Mouse (Mus musculus): ENCODE data around the gene Atr.

The Atr gene

DNA sequence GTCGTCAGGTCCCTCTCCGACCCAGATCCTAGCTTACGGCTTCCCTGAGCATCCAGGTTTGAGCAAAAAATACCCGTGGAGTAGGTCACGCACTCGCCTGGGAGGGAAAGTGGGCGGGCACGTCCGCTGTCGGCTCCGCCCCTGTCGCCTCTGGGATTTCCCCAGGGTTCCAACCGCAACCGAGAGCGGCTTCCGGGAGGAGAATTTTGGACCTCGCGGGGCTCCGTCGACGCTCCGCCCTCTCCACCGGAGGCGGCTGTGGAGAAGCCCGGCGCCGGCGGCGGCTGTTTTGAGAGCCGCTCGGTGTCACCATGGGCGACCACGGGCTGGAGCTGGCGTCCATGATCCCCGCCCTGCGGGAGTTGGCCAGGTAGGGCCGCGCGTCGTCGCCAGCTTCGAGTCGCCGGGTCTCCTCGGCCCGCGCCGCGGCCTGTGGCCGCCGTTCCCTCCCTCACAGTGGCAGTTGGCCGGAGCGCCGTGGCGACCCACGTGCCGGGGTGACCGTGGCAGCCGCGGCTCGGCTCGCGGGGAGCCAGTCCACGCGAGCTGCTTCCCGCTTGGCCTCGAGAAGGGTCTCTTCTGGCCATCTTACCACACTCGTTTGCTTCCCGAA, at the start of gene Atr:
Atr (plus strand) TSS at position 184 of the 613 bp plus-strand sequence.
- peak; percentile 94 for DNase-seq

DNA sequence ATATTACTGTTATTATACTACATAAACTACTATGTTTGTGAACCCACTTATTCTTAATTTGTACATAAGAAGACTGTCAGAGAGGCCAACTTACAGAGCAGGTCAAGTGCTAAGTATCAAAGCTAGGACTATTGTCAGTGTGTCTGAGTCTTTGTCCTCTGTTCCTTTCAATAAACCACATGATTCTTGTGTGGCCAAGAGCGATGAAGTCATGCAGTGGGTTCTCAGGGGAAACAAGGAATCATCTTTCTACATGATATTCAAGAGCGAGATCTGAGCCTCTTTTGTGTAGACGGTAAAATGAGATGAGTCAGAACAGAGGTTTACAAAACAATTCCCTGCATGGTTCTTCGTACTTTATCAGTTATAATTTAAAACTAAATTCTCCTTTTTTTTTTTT, 47.8 kb upstream of the Atr start:
- DNase-seq = peak; percentile 6

DNA sequence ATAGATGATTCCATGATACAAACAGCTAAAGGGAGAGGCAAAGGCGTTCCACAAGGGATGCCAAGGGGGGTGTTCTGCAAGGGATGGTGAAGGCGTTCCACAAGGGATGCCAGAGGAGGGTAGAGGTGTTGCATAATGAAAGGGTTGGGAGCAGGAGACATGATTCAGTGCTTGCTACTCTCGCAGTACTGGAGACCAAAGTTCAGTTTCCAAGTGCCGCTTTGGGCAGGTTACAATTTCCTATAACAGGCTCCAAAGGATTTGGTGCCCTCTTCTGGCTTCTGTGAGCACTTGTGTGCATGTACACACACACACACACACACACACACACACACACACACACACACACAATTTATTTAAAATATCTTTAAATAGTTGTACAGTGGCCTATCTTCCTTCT, 45.6 kb upstream of the Atr start:
- DNase-seq = no peak

DNA sequence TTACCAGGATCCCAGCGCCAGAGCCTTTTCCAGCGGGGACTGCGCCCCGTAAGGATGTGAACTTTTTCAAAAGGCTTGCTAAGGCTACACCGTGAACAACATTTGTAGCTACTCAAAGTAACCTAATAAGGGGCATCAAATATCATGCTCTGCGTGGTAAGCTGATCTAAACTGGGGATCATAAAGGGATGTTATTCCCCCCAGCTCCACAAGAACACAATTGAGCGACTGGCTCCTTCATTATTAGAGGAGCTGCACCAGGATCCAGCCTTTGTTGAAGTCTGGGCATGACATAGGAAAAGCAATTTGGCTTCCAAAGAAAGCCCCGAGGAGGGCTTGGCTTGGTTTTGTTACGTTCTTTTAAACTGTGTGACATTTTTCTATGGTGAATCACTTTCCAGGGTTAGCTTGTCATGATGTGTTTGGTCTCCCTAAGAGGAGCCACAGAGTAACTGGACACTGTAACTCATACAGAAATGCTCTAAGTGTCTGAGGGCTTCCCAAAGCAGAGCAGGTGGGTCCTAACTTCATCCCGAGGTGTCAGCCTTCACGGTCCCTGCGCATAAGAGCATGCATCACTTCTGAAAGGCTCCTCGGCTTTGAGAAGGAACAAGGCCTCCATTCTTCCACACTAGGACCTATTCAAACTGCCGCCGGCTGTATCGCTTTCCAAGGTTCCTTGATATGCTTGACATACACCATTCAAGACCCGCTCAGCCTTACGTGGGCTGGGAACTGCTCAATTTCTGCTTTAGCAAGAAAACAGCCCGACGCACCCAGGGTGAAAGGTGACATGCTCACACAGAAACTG, 43.5 kb upstream of the Atr start:
- DNase-seq = no peak

GRCm38 (mm10) chr9:95815015-95815673, 42.3 kb upstream of the Atr start:
- no peak for DNase-seq

- DNase-seq = no peak
Observed at GRCm38 (mm10) chr9:95815706-95816105, 41.7 kb upstream of the Atr start.

DNA sequence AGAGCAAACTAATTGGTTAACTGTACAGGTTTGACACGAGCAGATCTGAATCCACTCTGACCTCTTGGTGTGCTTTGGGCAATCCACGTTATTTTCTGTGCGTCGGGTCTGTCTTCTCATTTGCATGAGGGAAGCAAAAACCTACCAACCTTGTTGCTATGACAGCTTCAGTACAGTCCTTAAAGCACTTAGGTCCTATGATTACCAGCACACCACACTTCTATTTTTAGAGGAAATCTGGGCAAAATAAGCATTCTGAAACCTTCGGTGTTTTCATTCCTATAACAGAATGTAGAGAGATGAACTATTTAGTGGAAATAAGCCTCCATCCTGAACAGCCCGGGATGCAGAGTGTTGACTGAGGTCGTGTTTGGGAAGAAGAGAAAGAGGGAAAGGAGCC, 34.9 kb upstream of the Atr start:
- no peak for DNase-seq

DNA sequence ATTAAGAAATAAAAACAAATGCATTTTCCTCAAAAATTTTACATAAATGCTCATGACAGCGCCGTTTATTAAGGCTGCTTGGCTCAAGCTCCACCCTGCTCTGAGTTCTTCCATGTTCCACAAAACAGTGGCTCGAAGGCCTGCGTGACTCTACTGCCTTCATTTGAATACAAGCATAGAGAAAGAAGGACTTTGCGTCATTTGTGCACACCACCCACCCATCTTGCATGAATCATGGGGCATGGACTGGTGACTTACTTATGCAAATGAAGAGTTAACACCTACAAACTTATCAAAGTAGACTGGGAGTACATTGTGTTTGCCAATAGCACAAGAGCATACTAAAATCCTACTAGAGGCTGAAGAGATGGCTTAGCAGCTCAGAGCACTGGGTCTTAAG, 29.8 kb upstream of the Atr start:
- no peak for DNase-seq

GRCm38 (mm10) chr9:95832758-95833157, 24.6 kb upstream of the Atr start:
- DNase-seq = no peak

GRCm38 (mm10) chr9:95834799-95835198, 22.6 kb upstream of the Atr start:
- no peak for DNase-seq

GRCm38 (mm10) chr9:95835741-95836140, 21.7 kb upstream of the Atr start:
- no peak for DNase-seq

- DNase-seq = no peak
Observed at GRCm38 (mm10) chr9:95839424-95839823, 18.0 kb upstream of the Atr start.

- peak; percentile 96 for DNase-seq
Observed at GRCm38 (mm10) chr9:95844825-95845460, 12.5 kb upstream of the Atr start, which contains the start of gene Pls1. Gene Pls1 (minus strand): TSS chr9:95845311.

- DNase-seq = no peak
Observed at GRCm38 (mm10) chr9:95845711-95846110, 11.7 kb upstream of the Atr start.

- no peak for DNase-seq
Observed at GRCm38 (mm10) chr9:95851671-95852070, 5.7 kb upstream of the Atr start.

DNA sequence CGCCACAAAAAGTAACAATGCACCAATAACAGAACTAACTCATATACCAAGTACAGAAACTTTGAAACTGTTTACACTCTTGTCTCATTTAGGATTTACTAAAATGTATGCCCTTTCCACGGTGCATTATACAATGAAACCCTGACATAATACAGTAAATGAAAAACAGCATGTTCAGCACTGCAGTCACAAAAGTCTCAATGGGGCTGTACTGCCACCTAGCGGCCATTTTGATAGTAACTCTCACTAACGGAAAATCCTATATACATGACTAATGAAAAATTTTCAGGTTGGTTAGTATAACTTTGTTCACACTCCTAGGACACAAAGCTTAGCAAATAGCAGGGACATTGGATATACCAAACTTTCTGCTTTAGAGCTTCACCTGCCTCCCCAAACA, 4.5 kb upstream of the Atr start:
- peak; percentile 80 for DNase-seq

- DNase-seq = no peak
Observed at GRCm38 (mm10) chr9:95854891-95855290, 2.5 kb upstream of the Atr start.

DNA sequence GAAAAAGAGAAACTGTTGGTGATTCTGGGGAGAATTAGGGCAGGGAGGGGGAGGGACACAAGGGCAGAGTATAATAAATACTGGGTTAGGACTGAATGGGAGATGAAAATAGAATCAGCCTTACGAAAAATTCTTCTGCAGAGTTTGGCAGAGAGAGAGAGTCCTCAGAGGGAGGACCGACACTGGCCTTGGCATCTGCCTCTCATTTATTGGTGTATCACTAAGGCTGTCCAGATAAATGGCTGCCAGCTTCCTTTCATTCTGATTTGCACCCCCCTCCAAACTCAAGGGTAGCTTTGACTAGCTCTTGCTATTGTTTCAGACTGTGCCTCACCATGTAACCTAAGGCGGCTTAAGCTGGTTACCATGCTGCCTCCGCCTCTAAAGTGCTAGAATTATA, 1.4 kb upstream of the Atr start:
- no peak for DNase-seq

- no peak for DNase-seq
Observed at GRCm38 (mm10) chr9:95858027-95858570, 702 bp downstream of the Atr start.

- DNase-seq = no peak
Observed at GRCm38 (mm10) chr9:95878246-95878645, 20.8 kb downstream of the Atr start.

DNA sequence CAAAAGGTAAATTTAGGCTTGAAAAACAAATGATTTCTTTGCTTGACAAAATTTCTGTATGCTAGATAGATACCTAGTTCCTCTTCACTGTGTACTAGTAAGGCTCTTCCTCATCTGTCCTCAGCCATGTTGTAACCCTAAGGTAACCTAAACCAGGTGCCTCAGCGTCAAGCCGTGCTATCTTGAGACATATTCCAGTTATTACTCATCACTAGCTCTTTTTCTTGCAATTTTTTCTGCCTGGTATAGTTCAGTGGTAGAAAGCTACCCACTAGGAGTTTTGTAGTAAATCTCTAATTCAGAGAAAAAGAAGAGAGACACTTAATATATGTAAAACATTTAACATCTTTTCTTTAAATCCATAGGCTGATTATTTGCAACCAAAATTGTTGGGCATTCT, 25.4 kb downstream of the Atr start:
- DNase-seq = no peak

DNA sequence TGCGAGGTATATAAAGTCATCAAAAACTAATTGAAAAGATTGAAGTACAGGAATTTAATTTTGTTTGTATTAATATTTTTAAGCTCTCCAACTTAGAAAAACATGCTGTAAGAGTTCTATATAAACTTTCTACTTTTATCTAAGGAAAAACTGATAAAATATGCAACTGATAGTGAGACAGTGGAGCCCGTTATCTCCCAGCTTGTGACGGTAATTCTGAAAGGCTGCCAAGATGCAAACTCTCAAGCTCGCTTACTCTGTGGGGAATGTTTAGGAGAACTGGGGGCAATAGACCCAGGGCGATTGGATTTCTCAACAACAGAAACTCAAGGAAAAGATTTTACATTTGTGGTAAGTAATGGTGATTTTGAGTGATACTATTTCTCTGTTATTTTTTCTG, 40.0 kb downstream of the Atr start:
- DNase-seq = no peak

DNA sequence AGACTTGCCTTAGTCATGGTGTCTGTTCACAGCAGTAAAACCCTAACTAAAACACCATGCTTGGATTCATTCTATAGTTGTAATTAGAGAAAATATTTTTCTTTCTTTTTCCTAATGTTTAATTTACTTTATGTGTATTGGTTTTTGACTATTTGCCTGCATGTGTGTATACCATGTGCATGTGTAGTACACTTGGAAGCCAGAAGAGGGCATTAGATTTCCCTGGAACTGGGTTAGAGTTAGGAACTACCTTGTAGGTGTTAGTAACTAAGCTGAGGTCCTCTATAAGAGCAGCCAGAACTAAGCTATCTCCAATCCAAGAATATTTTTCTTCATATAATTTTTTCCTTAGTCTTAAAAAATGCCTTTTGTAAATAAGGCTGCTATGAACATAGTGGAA, 75.5 kb downstream of the Atr start:
- DNase-seq = no peak

Data from cerebellum, adult 9-10 months (tissue).